Mouse (Mus musculus) hindbrain, embryonic 11.5 days (tissue): ENCODE data around the gene Pzp. TPM values are rescaled to one million over a fixed set of nuclear protein-coding genes. Genes with fewer than 3 reads are reported as not detected.

ENCODE experiments used
- ATAC-seq: fragments of 200-750 bp; cut with Nextera tagmentation; 2 replicates; pipeline ENCODE4 v1.8.0; 2017; ENCODE audit warnings: mild to moderate bottlenecking, moderate TSS enrichment, moderate library complexity; ENCODE audit not compliant: low FRiP score
- DNase-seq: peaks from one replicate; pipeline ENCODE4 v3.0.0-alpha.2; 2015; ENCODE audit warnings: low spot score
- H3K27ac ChIP-seq: fragments of 300-500 bp; sonication (generic); 2 replicates; pipeline ENCODE4 v1.5.1; 2014; ENCODE audit warnings: mild to moderate bottlenecking, low read depth, low read length
- H3K27me3 ChIP-seq: fragments of 300-500 bp; sonication (generic); 2 replicates; pipeline ENCODE4 v1.6.1; 2014; ENCODE audit warnings: mild to moderate bottlenecking, low read length, moderate library complexity, mixed read lengths; ENCODE audit not compliant: control insufficient read depth, insufficient read depth
- H3K36me3 ChIP-seq: fragments of 300-500 bp; sonication (generic); 2 replicates; pipeline ENCODE4 v1.6.1; 2014; ENCODE audit warnings: mild to moderate bottlenecking, low read length, moderate library complexity, mixed read lengths; ENCODE audit not compliant: control insufficient read depth, insufficient read depth
- H3K4me1 ChIP-seq: fragments of 300-500 bp; sonication (generic); replicated peaks from 2 replicates; pipeline ENCODE4 v1.6.1; 2014; ENCODE audit warnings: low read length, mixed read lengths; ENCODE audit not compliant: control insufficient read depth, insufficient read depth
- H3K4me2 ChIP-seq: fragments of 300-500 bp; sonication (generic); replicated peaks from 2 replicates; pipeline ENCODE4 v1.6.1; 2014; ENCODE audit warnings: mild to moderate bottlenecking, low read depth, low read length
- H3K4me3 ChIP-seq: fragments of 300-500 bp; sonication (generic); 2 replicates; pipeline ENCODE4 v1.5.1; 2014; ENCODE audit warnings: low read depth, low read length
- H3K9ac ChIP-seq: fragments of 300-500 bp; sonication (generic); 2 replicates; pipeline ENCODE4 v1.6.1; 2014; ENCODE audit warnings: low read depth, low read length
- H3K9me3 ChIP-seq: fragments of 300-500 bp; sonication (generic); 2 replicates; pipeline ENCODE4 v1.6.1; 2016; ENCODE audit warnings: low read length; ENCODE audit not compliant: control insufficient read depth
- WGBS: fragments of 180-500 bp; shearing (Covaris S2); extraction: QIAGEN DNeasy Blood & Tissue Kit; methylation state at CpG from one replicate; pipeline ENCODE4 v1.1.7; 2014; 5-methylcytosine and 5-hydroxymethylcytosine counted together
- polyA plus RNA-seq: library from polyadenylated mRNA; unstranded; fragments of >200 nt; fragmentation: Nextera tagmentation; extraction: Ambion mirVana; gene quantifications from 2 replicates; pipeline ENCODE4 v1.2.1, GENCODE M21; 2014

The Pzp gene
- polyA plus RNA-seq, 1 experiment from 2014 or later = not detected

- Histone ChIP-seq H3K27me3 (no peaks in the 10 kb centered on the region), H3K4me1 (no peaks in the 10 kb centered on the region), H3K4me3 (no peak overlapping the region), H3K9ac (no peak overlapping the region), H3K9me3 (no peaks in the 10 kb centered on the region), H3K36me3 (no peaks in the 10 kb centered on the region), H3K27ac (no peak overlapping the region), H3K4me2 (no peak overlapping the region)
- DNase-seq (peak; percentile 6), ATAC-seq (no peak)
- WGBS = 51% methylated on average over 2 of the region's 2 CpGs
These were observed 59.2 kb downstream of the Pzp start for GRCm38 (mm10) chr6:128467298-128467697.

- ATAC-seq (no peak), DNase-seq (no peak)
- H3K4me3 ChIP-seq = no peak overlapping the region
- WGBS = 57% methylated on average over 3 of the region's 3 CpGs
- H3K4me1 ChIP-seq = no peaks in the 10 kb centered on the region
- H3K9ac ChIP-seq = no peak overlapping the region
- no peak overlapping the region for H3K27ac ChIP-seq
- no peaks in the 10 kb centered on the region for H3K9me3 ChIP-seq
- H3K4me2 ChIP-seq = no peak overlapping the region
- no peaks in the 10 kb centered on the region for H3K36me3 ChIP-seq
- no peaks in the 10 kb centered on the region for H3K27me3 ChIP-seq
These were observed 60.0 kb downstream of the Pzp start for GRCm38 (mm10) chr6:128466563-128466962.

GRCm38 (mm10) chr6:128466043-128466442, 60.5 kb downstream of the Pzp start:
- no peaks in the 10 kb centered on the region for H3K36me3 ChIP-seq
- H3K27ac ChIP-seq = no peak overlapping the region
- WGBS = 39% methylated on average over 7 of the region's 7 CpGs
- H3K9me3 ChIP-seq = no peaks in the 10 kb centered on the region
- H3K4me3 ChIP-seq = no peak overlapping the region
- DNase-seq (peak; percentile 3), ATAC-seq (no peak)
- no peak overlapping the region for H3K4me2 ChIP-seq
- no peaks in the 10 kb centered on the region for H3K27me3 ChIP-seq
- no peaks in the 10 kb centered on the region for H3K4me1 ChIP-seq
- no peak overlapping the region for H3K9ac ChIP-seq

- Histone ChIP-seq H3K4me3 (no peak overlapping the region), H3K9ac (no peak overlapping the region), H3K27me3 (no peaks in the 10 kb centered on the region), H3K27ac (no peak overlapping the region), H3K4me1 (no peaks in the 10 kb centered on the region), H3K9me3 (no peaks in the 10 kb centered on the region), H3K4me2 (no peak overlapping the region), H3K36me3 (no peaks in the 10 kb centered on the region)
- no peak for DNase-seq
- 85% methylated on average over 4 of the region's 4 CpGs for WGBS
- no peak for ATAC-seq
These were observed 61.5 kb downstream of the Pzp start for GRCm38 (mm10) chr6:128464996-128465395.

GRCm38 (mm10) chr6:128461606-128462005, 64.9 kb downstream of the Pzp start:
- Histone ChIP-seq H3K9ac (no peak overlapping the region), H3K4me1 (no peaks in the 10 kb centered on the region), H3K4me3 (no peak overlapping the region), H3K9me3 (no peaks in the 10 kb centered on the region), H3K4me2 (no peak overlapping the region), H3K36me3 (no peaks in the 10 kb centered on the region), H3K27me3 (no peaks in the 10 kb centered on the region), H3K27ac (no peak overlapping the region)
- ATAC-seq (no peak), DNase-seq (no peak)

- Histone ChIP-seq H3K4me2 (no peak overlapping the region), H3K9me3 (no peaks in the 10 kb centered on the region), H3K36me3 (no peaks in the 10 kb centered on the region), H3K4me1 (no peaks in the 10 kb centered on the region), H3K4me3 (no peak overlapping the region), H3K27ac (no peak overlapping the region), H3K27me3 (no peaks in the 10 kb centered on the region), H3K9ac (no peak overlapping the region)
- no peak for ATAC-seq
- no peak for DNase-seq
- 81% methylated on average over 14 of the region's 14 CpGs for WGBS
These were observed 65.6 kb downstream of the Pzp start for GRCm38 (mm10) chr6:128460729-128461503.

GRCm38 (mm10) chr6:128460321-128460720, 66.2 kb downstream of the Pzp start:
- Histone ChIP-seq H3K36me3 (no peaks in the 10 kb centered on the region), H3K9me3 (no peaks in the 10 kb centered on the region), H3K4me1 (no peaks in the 10 kb centered on the region), H3K4me3 (no peak overlapping the region), H3K27ac (no peak overlapping the region), H3K27me3 (no peaks in the 10 kb centered on the region), H3K9ac (no peak overlapping the region), H3K4me2 (no peak overlapping the region)
- ATAC-seq = no peak
- no peak for DNase-seq
- WGBS = 43% methylated on average over 2 of the region's 2 CpGs

GRCm38 (mm10) chr6:128457186-128457585, 69.3 kb downstream of the Pzp start:
- no peak overlapping the region for H3K9ac ChIP-seq
- no peaks in the 10 kb centered on the region for H3K9me3 ChIP-seq
- no peak for DNase-seq
- no peak for ATAC-seq
- no peak overlapping the region for H3K4me3 ChIP-seq
- 84% methylated on average over 5 of the region's 5 CpGs for WGBS
- H3K27me3 ChIP-seq = no peaks in the 10 kb centered on the region
- no peaks in the 10 kb centered on the region for H3K4me1 ChIP-seq
- H3K36me3 ChIP-seq = no peaks in the 10 kb centered on the region
- H3K27ac ChIP-seq = no peak overlapping the region
- H3K4me2 ChIP-seq = no peak overlapping the region

- no peak overlapping the region for H3K27ac ChIP-seq
- no peak for DNase-seq
- H3K9ac ChIP-seq = no peak overlapping the region
- 87% methylated on average over 12 of the region's 12 CpGs for WGBS
- H3K4me2 ChIP-seq = no peak overlapping the region
- H3K27me3 ChIP-seq = no peaks in the 10 kb centered on the region
- no peak for ATAC-seq
- H3K4me3 ChIP-seq = no peak overlapping the region
- no peaks in the 10 kb centered on the region for H3K9me3 ChIP-seq
- H3K4me1 ChIP-seq = no peaks in the 10 kb centered on the region
- H3K36me3 ChIP-seq = no peaks in the 10 kb centered on the region
These were observed 70.5 kb downstream of the Pzp start for GRCm38 (mm10) chr6:128455835-128456605.
